Mouse (Mus musculus): ENCODE results near the gene Rere. TPM values are rescaled to one million over a fixed set of nuclear protein-coding genes. Genes with fewer than 3 reads are reported as not detected.
A peak's percentile ranks its signal among the peaks of the same experiment; 100 is the strongest.

The Rere gene
- polyA plus RNA-seq, 1 experiment: 3.5 TPM

DNA sequence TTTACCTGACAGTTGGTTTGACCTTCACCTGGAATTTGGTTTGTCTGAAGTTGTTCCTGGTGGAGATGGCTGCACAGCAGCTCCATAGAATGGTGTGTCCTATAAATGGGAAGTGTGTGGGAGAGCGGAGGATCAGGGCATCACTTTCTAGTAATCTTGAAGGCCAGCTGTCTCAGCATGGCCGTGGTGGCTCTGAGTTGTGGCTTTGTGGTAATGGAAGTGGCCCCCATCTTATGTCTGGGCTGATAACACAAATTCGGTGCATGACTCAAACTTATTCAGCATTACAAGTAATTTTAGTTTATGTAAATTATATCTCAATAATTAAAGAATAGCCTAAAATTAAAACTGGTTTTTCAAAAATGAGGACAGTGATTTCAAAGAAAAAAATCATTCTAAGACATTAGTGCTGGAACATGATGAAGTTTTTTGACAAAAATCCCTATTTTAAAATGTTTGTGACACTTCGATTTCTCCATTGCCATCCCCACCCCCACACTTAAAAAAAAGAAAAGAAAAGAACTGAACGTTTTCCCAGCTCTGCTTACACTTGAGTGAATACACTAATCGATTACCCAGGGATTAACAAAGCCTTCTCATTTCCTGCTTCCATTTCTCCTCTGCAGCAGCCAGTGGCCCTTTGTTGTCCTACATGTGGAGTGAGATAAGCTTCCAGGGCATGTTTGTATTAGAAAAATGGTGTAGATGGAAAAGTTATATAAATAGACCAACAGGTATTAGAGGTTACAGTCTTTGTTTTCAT lies 180.2 kb downstream of the Rere start:
- H3K4me3 ChIP-seq (replicated peaks): no peak overlapping the region
- no peaks in the 10 kb centered on the region for H3K9me3 ChIP-seq (ENCODE audit: control insufficient read depth, low read length)
- no peaks in the 10 kb centered on the region for H3K27me3 ChIP-seq (ENCODE audit: control insufficient read depth)
- 0 out of 2 replicates have a peak, but pooled peaks cover 2% of the 10 kb centered on the region for H3K36me3 ChIP-seq (ENCODE audit: control insufficient read depth)
- TF ChIP-seq GATA1 (IDR thresholded peaks at IDR 0.05; ENCODE audit: low read length): no peak; the same call in 1 of the 2 replicates
- peak; percentile 60 for TF ChIP-seq TAL1 (IDR thresholded peaks at IDR 0.05; ENCODE audit: low read length)
- peaks cover 69% of the 10 kb centered on the region for H3K4me1 ChIP-seq (ENCODE audit: control insufficient read depth)

DNA sequence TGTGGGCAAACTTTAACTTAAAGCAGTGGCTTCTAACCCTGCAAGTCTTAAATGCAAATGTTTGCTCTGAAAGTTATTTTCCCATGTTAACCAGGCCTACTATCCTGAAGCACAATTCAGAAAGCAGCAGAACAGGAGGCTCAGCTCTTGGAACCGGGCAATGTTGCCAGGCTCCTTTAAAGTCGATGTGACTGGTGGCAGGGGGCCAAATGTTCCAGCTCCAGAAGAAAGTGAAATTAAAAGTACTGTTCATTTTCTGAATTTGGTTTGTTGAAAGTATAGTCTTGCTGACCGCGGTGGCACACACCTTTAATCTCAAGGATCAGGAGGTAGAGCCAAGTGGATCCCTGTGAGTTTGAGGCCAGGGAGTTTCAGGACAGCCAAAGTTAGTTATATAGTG lies 180.9 kb downstream of the Rere start:
- Histone ChIP-seq H3K4me1 (ENCODE audit: control insufficient read depth) (peaks cover 67% of the 10 kb centered on the region), H3K9me3 (ENCODE audit: control insufficient read depth, low read length) (no peaks in the 10 kb centered on the region), H3K36me3 (ENCODE audit: control insufficient read depth) (0 out of 2 replicates have a peak, but pooled peaks cover 2% of the 10 kb centered on the region), H3K4me3 (replicated peaks) (no peak overlapping the region), H3K27me3 (ENCODE audit: control insufficient read depth) (no peaks in the 10 kb centered on the region)
- TF ChIP-seq GATA1 (IDR thresholded peaks at IDR 0.05; ENCODE audit: low read length) (no peak), TAL1 (IDR thresholded peaks at IDR 0.05; ENCODE audit: low read length) (no peak)

DNA sequence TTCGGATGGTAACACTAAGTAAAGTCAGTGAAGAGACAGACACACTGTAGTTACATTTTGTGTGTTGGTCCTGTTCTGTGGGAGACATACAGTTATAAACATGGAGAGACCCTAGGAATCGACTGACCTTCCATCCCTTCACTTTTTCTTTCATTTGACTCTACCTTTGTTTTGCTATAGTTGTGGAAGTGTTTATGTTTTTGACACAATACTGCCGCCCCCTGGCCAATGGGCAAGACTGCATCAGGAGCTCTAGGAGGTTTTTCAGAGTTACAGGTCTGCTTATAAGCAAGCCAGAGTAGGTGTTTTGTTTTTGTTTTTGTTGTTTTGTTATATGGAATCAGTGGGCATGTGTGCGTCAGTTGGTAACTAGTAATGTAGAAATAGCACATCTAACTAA lies 184.3 kb downstream of the Rere start:
- Histone ChIP-seq H3K4me1 (ENCODE audit: control insufficient read depth) (peaks cover 39% of the 10 kb centered on the region), H3K9me3 (ENCODE audit: control insufficient read depth, low read length) (no peaks in the 10 kb centered on the region), H3K27me3 (ENCODE audit: control insufficient read depth) (no peaks in the 10 kb centered on the region), H3K4me3 (replicated peaks) (no peak overlapping the region), H3K36me3 (ENCODE audit: control insufficient read depth) (peaks cover 5% of the 10 kb centered on the region)
- TF ChIP-seq TAL1 (IDR thresholded peaks at IDR 0.05; ENCODE audit: low read length): no peak
- TF ChIP-seq GATA1 (IDR thresholded peaks at IDR 0.05; ENCODE audit: low read length): no peak

DNA sequence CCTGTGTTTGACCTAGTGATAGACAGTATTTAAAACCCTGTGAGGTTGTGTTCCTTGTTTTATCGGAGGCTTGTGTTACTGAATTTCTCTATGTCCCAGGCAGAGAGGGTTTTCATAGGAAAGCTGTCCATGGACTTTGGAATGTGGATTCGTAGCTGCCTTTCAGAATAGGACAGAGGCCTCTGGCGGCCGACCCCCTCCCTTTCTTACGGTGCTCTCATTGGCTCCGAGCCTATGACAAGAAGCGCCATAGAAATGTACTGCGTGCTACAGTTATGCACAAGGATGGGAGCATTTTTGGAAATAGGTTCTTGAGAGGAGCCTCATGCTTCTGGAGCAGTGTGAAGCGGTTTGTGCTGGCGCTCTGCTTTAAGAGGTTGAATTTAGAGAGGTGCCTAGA lies 187.8 kb downstream of the Rere start:
- Histone ChIP-seq H3K9me3 (ENCODE audit: control insufficient read depth, low read length) (no peaks in the 10 kb centered on the region), H3K4me3 (replicated peaks) (no peak overlapping the region), H3K36me3 (ENCODE audit: control insufficient read depth) (peaks cover 11% of the 10 kb centered on the region), H3K4me1 (ENCODE audit: control insufficient read depth) (peaks cover 15% of the 10 kb centered on the region), H3K27me3 (ENCODE audit: control insufficient read depth) (no peaks in the 10 kb centered on the region)
- no peak for TF ChIP-seq TAL1 (IDR thresholded peaks at IDR 0.05; ENCODE audit: low read length)
- no peak for TF ChIP-seq GATA1 (IDR thresholded peaks at IDR 0.05; ENCODE audit: low read length)

DNA sequence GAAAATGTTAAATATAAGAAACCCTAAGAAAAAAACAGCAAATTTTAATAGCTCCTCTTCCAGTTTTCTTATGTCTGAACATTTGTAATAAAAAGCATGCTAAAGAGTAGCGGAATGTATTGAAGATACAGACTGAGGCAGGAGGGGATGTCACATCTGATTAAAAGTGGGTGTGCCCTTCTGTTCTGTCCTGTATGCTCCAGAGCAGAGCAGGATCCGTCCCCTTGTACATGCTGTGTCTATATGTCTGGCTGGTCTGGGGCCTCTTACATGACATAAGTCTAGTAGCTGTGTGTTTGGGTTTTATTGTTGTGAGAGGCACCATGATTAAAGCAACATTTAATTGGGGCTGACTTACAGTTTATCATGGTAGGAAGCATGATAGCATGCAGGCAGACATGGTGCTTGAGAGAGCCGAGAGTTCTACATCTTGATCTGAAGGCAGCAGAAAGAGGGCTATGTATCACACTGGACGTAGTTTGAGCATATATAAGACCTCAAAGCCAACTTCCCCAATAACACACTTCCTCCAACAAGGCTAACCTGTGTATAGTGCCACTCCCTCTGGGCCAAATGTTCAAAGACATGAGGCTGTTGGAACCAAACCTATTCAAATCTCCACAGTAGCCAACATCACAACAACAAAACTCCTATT lies 189.4 kb downstream of the Rere start:
- Histone ChIP-seq H3K9me3 (ENCODE audit: control insufficient read depth, low read length) (no peaks in the 10 kb centered on the region), H3K4me3 (replicated peaks) (no peak overlapping the region), H3K4me1 (ENCODE audit: control insufficient read depth) (peaks cover 9% of the 10 kb centered on the region), H3K36me3 (ENCODE audit: control insufficient read depth) (peaks cover 10% of the 10 kb centered on the region), H3K27me3 (ENCODE audit: control insufficient read depth) (no peaks in the 10 kb centered on the region)
- TF ChIP-seq GATA1 (IDR thresholded peaks at IDR 0.05; ENCODE audit: low read length) (no peak), TAL1 (IDR thresholded peaks at IDR 0.05; ENCODE audit: low read length) (no peak)

DNA sequence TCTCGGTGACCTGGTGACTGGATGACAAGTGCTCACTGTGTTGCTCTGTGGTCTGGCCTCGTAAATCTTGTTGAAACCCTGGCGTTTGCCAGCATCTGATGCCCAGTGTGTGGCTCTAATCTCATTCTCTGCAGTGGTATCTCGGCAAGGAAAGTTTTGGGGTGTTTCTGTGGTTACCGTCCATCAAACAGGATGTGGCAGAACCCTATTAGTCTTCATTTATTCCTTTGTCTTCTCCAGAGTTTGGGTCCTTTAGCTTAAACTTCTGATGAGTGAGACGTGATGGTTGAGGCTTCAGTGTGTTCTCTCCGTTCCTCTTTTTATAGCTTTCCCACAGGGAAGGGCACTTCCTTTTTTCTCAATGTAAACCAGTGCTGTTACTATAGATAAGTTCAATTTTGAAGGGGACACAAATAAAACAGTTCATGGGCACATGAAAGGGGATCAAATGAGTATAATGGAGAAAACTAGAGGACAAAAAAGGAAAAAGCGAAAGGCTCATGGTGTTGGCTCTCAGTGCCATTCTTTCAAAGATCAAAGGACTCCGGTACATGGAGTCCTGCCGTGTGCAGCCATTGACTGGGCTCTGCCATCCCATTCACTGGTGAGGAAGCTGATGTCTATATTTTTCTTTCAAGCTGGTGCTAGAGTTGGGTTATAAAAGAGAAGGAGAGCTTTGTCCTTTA lies 191.4 kb downstream of the Rere start:
- no peak for TF ChIP-seq GATA1 (IDR thresholded peaks at IDR 0.05; ENCODE audit: low read length)
- TF ChIP-seq TAL1 (IDR thresholded peaks at IDR 0.05; ENCODE audit: low read length): no peak
- Histone ChIP-seq H3K36me3 (ENCODE audit: control insufficient read depth) (peaks cover 13% of the 10 kb centered on the region), H3K27me3 (ENCODE audit: control insufficient read depth) (no peaks in the 10 kb centered on the region), H3K4me1 (ENCODE audit: control insufficient read depth) (peaks cover 13% of the 10 kb centered on the region), H3K4me3 (replicated peaks) (no peak overlapping the region), H3K9me3 (ENCODE audit: control insufficient read depth, low read length) (no peaks in the 10 kb centered on the region)

DNA sequence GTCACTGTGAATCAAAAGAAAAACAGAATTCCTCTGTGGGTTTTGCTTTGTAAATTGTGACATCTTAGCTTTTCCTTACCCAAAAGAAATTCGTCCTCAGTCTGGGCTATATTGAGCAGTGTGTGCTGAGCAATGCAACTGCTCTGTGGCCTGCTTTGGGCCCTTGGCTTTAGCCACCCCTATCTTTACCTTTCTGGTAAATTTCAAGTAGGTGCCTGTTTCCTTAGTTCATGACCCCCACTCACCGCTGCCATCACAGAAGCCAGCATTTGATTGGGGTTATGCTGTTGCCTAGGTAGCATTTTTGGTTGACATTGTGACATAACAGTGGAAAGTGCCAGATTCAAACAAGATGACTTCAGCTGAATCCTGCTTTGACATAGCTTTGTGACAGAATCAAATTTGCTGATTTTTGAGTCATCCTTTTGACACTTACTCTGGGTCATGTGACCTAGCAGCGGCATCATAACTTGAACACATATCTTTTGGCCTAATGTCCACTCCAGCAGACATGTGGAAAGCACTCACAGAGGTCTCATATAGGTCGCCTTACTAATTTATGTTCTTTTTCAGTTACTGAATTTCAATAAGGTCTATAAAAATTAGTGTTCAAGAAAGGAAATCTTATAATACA lies 192.1 kb downstream of the Rere start:
- peaks cover 16% of the 10 kb centered on the region for H3K36me3 ChIP-seq (ENCODE audit: control insufficient read depth)

DNA sequence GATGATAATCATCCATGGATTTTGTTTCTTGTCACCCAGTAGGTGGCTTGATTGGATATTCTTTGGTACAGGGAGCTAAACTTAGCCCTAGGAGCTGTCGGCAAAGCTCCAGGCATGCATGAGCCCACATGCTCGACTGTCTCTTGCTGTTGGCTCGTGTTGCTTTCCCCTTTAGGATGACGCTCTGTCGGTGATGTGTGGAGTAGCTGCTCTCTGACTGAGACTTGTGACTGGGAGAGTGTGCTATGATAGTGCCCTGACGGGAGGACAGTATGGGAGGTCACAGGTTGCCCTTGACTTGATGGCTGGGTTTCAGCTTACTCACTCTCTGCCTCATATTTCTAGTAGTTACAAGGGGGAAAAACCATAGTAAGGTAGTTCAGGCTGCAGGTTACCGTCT lies 192.6 kb downstream of the Rere start:
- Histone ChIP-seq H3K4me3 (replicated peaks) (no peak overlapping the region), H3K9me3 (ENCODE audit: control insufficient read depth, low read length) (no peaks in the 10 kb centered on the region), H3K36me3 (ENCODE audit: control insufficient read depth) (peaks cover 16% of the 10 kb centered on the region), H3K27me3 (ENCODE audit: control insufficient read depth) (no peaks in the 10 kb centered on the region), H3K4me1 (ENCODE audit: control insufficient read depth) (peaks cover 22% of the 10 kb centered on the region)
- TF ChIP-seq GATA1 (IDR thresholded peaks at IDR 0.05; ENCODE audit: low read length) (no peak), TAL1 (IDR thresholded peaks at IDR 0.05; ENCODE audit: low read length) (no peak)

More for the DNA sequence above, 192.1 kb downstream of the Rere start:
- Histone ChIP-seq H3K27me3 (ENCODE audit: control insufficient read depth) (no peaks in the 10 kb centered on the region), H3K4me1 (ENCODE audit: control insufficient read depth) (peaks cover 18% of the 10 kb centered on the region), H3K4me3 (replicated peaks) (no peak overlapping the region), H3K9me3 (ENCODE audit: control insufficient read depth, low read length) (no peaks in the 10 kb centered on the region)
- TF ChIP-seq TAL1 (IDR thresholded peaks at IDR 0.05; ENCODE audit: low read length) (no peak), GATA1 (IDR thresholded peaks at IDR 0.05; ENCODE audit: low read length) (no peak)

Measured in erythroblast, embryonic 14.5 days (primary cell).